13 mouse cellular contexts compared by ENCODE assay signal in genomic region chr15:10833866-10834571, GRCm38 (mm10).
DNase-seq lines count a peak whose midpoint lies in the region; ATAC-seq and TF ChIP-seq lines count a peak whose summit lies in the region.
"Had no signal": no experiment of that assay in that cellular context is flagged by ENCODE, and none has a peak within 500 bp of the region (broad histone marks: within the 10 kb centered on the region; RNA-seq: fewer than 3 reads in every experiment).

No protein-coding gene starts in this region.

- no peak overlapping the region for H3K4me3 ChIP-seq in heart, embryonic 12.5 days
- no peak overlapping the region for H3K4me3 ChIP-seq in liver, embryonic 15.5 days (replicated peaks)
- no peak overlapping the region for H3K4me3 ChIP-seq in left cerebral cortex, adult 2 months
- H3K4me3 ChIP-seq: heart, embryonic 15.5 days; limb, embryonic 15.5 days; midbrain, embryonic 15.5 days had no signal

- H3K9ac ChIP-seq in heart, embryonic 12.5 days, result no peak overlapping the region
- no peak overlapping the region for H3K9ac ChIP-seq in liver, embryonic 15.5 days
- H3K9ac ChIP-seq: heart, embryonic 15.5 days; limb, embryonic 15.5 days; midbrain, embryonic 15.5 days had no signal

- no peak overlapping the region for H3K4me2 ChIP-seq in heart, embryonic 12.5 days
- no peak overlapping the region for H3K4me2 ChIP-seq in liver, embryonic 15.5 days
- H3K4me2 ChIP-seq: heart, embryonic 15.5 days; limb, embryonic 15.5 days; midbrain, embryonic 15.5 days had no signal

- 46% methylated on average over 7 of the region's 7 CpGs for WGBS in heart, embryonic 12.5 days
- WGBS in liver, embryonic 15.5 days (ENCODE audit: insufficient replicate concordance), result 59% methylated on average over 7 of the region's 7 CpGs

- no peak for ATAC-seq in heart, embryonic 12.5 days (ENCODE audit: insufficient number of reproducible peaks, low FRiP score)
- ATAC-seq in liver, embryonic 15.5 days (ENCODE audit: insufficient read depth), result peak; percentile 74
- ATAC-seq: midbrain, embryonic 15.5 days had no signal

- no peaks in the 10 kb centered on the region for H3K9me3 ChIP-seq in heart, embryonic 12.5 days (replicated peaks)
- H3K9me3 ChIP-seq in liver, embryonic 15.5 days (replicated peaks), result no peaks in the 10 kb centered on the region
- H3K9me3 ChIP-seq: heart, embryonic 15.5 days; limb, embryonic 15.5 days; midbrain, embryonic 15.5 days had no signal

- peak overlapping the region; percentile 21; the same call in 1 of the 2 replicates for H3K27ac ChIP-seq in heart, embryonic 12.5 days (ENCODE audit: poor library complexity, severe bottlenecking)
- H3K27ac ChIP-seq in liver, embryonic 15.5 days (replicated peaks), result peak overlapping the region; percentile 61
- H3K27ac ChIP-seq in left cerebral cortex, adult 2 months, result no peak overlapping the region
- H3K27ac ChIP-seq: heart, embryonic 15.5 days; limb, embryonic 15.5 days; midbrain, embryonic 15.5 days had no signal

- H3K36me3 ChIP-seq in heart, embryonic 12.5 days, result no peaks in the 10 kb centered on the region
- no peaks in the 10 kb centered on the region for H3K36me3 ChIP-seq in liver, embryonic 15.5 days (replicated peaks)
- H3K36me3 ChIP-seq: heart, embryonic 15.5 days; limb, embryonic 15.5 days; midbrain, embryonic 15.5 days had no signal

- H3K27me3 ChIP-seq in heart, embryonic 12.5 days (replicated peaks), result no peaks in the 10 kb centered on the region
- H3K27me3 ChIP-seq in liver, embryonic 15.5 days, result no peaks in the 10 kb centered on the region
- H3K27me3 ChIP-seq: heart, embryonic 15.5 days; limb, embryonic 15.5 days; midbrain, embryonic 15.5 days had no signal

- H3K4me1 ChIP-seq in heart, embryonic 12.5 days (replicated peaks), result peaks cover 15% of the 10 kb centered on the region
- H3K4me1 ChIP-seq in liver, embryonic 15.5 days (replicated peaks), result no peaks in the 10 kb centered on the region
- H3K4me1 ChIP-seq: midbrain, embryonic 15.5 days had no signal

- DNase-seq in heart, postnatal 36 days, result no peak
- peak; percentile 86 for DNase-seq in adipocyte (ENCODE audit: low spot score)
- DNase-seq in kidney, adult 9 months, result peak; percentile 85
- DNase-seq in embryo, embryonic 10.5 days (ENCODE audit: low spot score), result no peak
- no peak for DNase-seq in left cerebral cortex, adult 2 months (ENCODE audit: extremely low spot score in 1 of 2, low spot score in 2 of 2)
- no peak for DNase-seq in testis, postnatal 10 days (ENCODE audit: low spot score)
- DNase-seq: B cell, adult 2 months; right cerebral cortex, postnatal 25 days had no signal

- intact Hi-C loops in heart, postnatal 36 days (cut with DNase I), result no loop called here
- intact Hi-C loops in left cerebral cortex, adult 2 months (cut with DNase I), result no loop called here

- no peak for TF ChIP-seq CTCF in left cerebral cortex, adult 2 months (IDR thresholded peaks at IDR 0.05)

Comparison
In these comparisons a context has a peak if more than half of its experiments do, and no peak if none do; other contexts are left out.
1. DNase-seq: peak in adipocyte (single experiment) and kidney, adult 9 months (single experiment); none in heart, postnatal 36 days (0 of 2), embryo, embryonic 10.5 days (single experiment), left cerebral cortex, adult 2 months (0 of 2) and testis, postnatal 10 days (single experiment).